Mouse (Mus musculus) WW6 (cell line): ENCODE measurements around the gene Tspan5.

ENCODE experiments used
- DNase-seq: peaks from one replicate; pipeline ENCODE4 v3.0.0-alpha.2; 2013; ENCODE audit warnings: low read depth, low spot score

Tspan5 gene

GRCm38 (mm10) chr3:138843180-138843579 lies 101.2 kb downstream of the Tspan5 start:
- DNase-seq: no peak

GRCm38 (mm10) chr3:138843641-138844040 lies 101.6 kb downstream of the Tspan5 start:
- no peak for DNase-seq

GRCm38 (mm10) chr3:138845820-138846219 lies 103.8 kb downstream of the Tspan5 start:
- no peak for DNase-seq

- DNase-seq: no peak
Measured at GRCm38 (mm10) chr3:138847809-138848208, 105.8 kb downstream of the Tspan5 start.

GRCm38 (mm10) chr3:138849755-138850301 lies 107.8 kb downstream of the Tspan5 start:
- no peak for DNase-seq

GRCm38 (mm10) chr3:138851876-138852275 lies 109.9 kb downstream of the Tspan5 start:
- DNase-seq: no peak

GRCm38 (mm10) chr3:138852982-138853689 lies 111.1 kb downstream of the Tspan5 start:
- DNase-seq: no peak

- DNase-seq: no peak
Measured at GRCm38 (mm10) chr3:138853996-138854836, 112.2 kb downstream of the Tspan5 start.

GRCm38 (mm10) chr3:138855387-138855786 lies 113.4 kb downstream of the Tspan5 start:
- DNase-seq: no peak

- no peak for DNase-seq
Measured at GRCm38 (mm10) chr3:138856946-138857345, 115.0 kb downstream of the Tspan5 start.

GRCm38 (mm10) chr3:138857805-138858546 lies 116.0 kb downstream of the Tspan5 start:
- no peak for DNase-seq

- no peak for DNase-seq
Measured at GRCm38 (mm10) chr3:138858649-138859048, 116.7 kb downstream of the Tspan5 start.

- DNase-seq: no peak
Measured at GRCm38 (mm10) chr3:138859166-138859565, 117.2 kb downstream of the Tspan5 start.

- no peak for DNase-seq
Measured at GRCm38 (mm10) chr3:138859666-138860065, 117.7 kb downstream of the Tspan5 start.

- no peak for DNase-seq
Measured at GRCm38 (mm10) chr3:138860257-138860760, 118.3 kb downstream of the Tspan5 start.

- no peak for DNase-seq
Measured at GRCm38 (mm10) chr3:138861032-138861431, 119.0 kb downstream of the Tspan5 start.

GRCm38 (mm10) chr3:138861589-138861988 lies 119.6 kb downstream of the Tspan5 start:
- DNase-seq: no peak

- DNase-seq: no peak
Measured at GRCm38 (mm10) chr3:138864166-138864648, 122.2 kb downstream of the Tspan5 start.

- no peak for DNase-seq
Measured at GRCm38 (mm10) chr3:138865271-138865670, 123.3 kb downstream of the Tspan5 start.

GRCm38 (mm10) chr3:138867149-138867848 lies 125.3 kb downstream of the Tspan5 start:
- DNase-seq: no peak

- DNase-seq: no peak
Measured at GRCm38 (mm10) chr3:138868409-138868808, 126.4 kb downstream of the Tspan5 start.
